Mouse (Mus musculus) urinary bladder, postnatal 14 days (tissue): ENCODE measurements at regions not wholly inside any gene's neighbourhood (a gene's known extent, or its start where the extent isn't known, plus 50 kb on each side); places are given as distances from the start of the nearest gene placed in this dataset.

ENCODE experiments used
- DNase-seq: peaks from one replicate; pipeline ENCODE4 v3.0.0; 2021; ENCODE audit warnings: low spot score

- DNase-seq = no peak
Observed at GRCm38 (mm10) chr6:100517662-100518061, 153.3 kb downstream of the Shq1 start.

DNA sequence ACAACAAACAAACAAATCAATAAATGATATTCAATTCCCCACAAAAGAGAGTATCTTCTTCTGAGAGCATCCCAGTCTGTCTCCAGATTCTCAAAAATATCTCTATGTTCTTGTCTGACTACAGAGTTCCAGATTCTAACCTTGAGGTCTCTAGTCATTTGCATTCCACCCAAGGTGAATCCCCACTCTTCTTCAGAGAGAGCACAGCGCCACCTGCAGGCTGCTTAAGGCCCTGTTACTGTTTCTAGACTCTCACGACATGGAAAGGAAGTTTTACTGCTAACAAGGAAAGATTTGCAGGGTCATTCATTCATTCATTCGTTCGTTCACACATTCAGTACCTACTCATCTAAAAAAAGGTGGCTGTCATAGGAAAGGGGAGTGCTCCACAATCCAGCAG, 158.3 kb downstream of the Shq1 start:
- DNase-seq = no peak

- no peak for DNase-seq
Observed at GRCm38 (mm10) chr6:100510676-100511075, 160.3 kb downstream of the Shq1 start.

DNA sequence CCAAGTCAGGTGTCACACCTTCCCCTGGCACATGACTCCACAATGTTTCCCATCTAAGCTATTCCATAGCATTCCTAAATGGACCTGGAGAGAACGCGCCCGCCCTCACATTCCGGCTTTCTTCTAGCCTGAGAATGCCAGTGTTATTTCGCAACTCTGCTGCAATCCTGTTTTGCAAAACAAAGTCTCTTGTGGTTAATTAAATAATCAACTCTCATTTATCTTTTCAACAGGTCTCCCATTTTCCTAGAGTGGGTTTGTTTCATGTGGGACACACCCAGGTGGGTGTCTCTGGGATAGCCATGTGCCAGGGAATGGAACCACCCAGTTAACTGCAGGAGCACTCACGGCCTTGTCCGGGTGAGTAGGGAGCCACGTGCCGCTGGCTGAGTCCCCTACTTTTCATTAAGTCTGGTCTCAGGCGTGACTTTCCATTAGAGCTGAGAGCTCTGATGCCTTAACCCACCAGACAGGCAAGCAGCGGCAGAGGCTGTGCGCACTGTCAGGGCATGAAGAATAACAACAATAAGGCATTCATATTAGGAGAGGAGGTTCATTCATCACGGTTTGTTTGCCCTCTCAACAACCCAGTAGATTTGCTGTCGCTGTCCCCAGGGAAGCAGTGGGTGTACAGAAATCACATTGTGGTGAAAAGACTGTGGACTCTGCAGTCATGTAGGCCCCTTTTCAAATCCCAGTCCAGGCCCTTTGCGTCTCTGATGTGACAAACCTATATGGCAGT, 165.3 kb downstream of the Shq1 start:
- DNase-seq = no peak

DNA sequence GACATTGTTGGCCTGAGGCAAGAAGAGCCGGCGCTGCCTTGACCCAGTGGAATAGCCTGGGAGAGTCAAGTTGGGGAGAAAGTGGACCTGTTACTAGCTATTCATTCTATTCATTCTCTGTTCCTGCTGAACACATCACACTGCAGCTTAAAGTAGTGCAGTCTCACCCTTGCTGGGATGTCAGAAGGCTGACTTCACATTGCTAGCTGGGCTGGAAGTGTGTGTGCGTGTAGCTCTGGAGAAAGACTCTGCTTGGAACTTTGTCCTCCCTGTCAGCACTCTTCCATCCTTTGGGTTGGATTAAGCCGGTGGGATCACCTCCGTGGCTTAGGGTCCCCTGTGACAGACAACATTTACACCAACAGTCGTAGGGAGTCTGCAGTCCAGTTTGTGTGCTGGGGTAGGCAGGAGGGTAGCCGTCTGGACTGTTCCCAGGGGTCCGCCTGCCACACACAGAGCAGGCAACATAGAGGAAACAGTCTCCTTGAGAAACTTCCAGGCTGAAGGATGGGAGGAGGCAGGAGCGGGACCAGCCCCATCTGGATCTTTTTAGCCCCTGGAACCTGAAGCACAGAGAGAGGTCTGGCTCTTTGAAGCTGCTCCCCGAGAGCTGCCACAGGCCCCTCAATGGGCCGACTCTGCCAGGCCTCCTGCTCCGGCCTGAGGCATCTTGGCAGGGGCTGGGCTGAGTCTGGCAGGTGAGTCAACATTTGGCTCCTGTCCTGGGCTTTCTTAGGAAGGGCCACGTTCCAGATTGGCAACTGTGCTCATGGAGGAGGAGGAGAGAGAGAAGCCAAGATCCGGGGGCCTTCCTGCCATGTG, 167.8 kb downstream of the Shq1 start:
- peak; percentile 73 for DNase-seq

- DNase-seq = no peak
Observed at GRCm38 (mm10) chr6:100502139-100502538, 168.8 kb downstream of the Shq1 start.

DNA sequence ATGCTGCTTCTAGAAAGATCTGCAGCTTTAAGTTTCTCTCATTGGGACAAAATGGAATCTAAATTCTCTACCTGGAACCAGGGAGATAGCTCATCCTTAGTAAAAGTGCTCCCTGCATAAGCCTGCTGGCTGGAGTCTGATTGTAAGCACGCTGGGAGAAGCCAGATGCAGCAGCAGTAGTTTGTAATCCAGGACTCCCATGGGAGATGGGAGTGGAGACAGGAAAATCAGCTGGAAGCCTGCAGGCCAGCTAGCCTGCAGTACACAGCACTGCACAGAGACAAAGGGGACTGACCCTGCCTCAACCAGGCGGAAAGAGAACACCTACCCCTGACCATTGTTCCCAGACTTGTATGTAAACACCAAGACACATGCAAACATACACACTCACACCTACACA, 170.2 kb downstream of the Shq1 start:
- no peak for DNase-seq

- DNase-seq = no peak
Observed at GRCm38 (mm10) chr6:100500060-100500459, 170.9 kb downstream of the Shq1 start.

- no peak for DNase-seq
Observed at GRCm38 (mm10) chr6:100498861-100499271, 172.1 kb downstream of the Shq1 start.

DNA sequence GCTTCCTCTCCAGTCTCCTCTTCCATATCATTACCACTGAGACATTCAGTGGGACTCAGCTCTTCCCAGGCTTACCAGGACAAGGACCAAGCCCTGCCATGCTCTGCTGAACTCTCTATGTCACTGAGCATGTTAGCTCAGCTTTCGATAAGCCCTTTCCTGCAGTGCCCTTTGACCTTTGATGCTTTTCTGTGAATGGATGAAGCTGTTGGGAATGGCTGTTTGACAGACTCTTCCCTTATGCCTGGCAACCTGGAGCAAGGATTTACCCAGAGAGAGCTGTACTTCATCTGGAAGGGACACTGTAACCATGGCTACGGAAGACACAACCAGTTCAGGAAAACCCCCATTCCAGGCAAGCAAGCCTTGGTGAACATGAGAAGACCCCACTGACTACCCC, 172.8 kb downstream of the Shq1 start:
- no peak for DNase-seq

DNA sequence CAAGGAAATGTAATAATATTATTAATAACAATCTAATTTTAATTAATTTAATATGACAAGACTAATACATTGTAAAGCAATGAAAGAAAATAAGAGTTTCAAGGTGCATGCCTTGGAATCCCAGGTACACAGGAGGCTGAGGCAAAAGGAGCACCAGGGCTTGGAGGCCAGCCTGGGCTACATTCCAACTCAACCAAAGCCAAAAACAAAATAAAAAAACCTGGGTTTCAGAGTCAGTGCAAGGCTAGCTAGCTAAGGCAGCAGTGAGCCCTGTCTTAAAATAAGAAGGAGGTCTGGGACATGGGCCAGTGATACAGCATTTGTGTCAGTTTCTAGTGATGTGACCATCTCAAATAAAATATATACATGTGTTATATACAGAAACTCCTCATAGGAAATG, 174.8 kb downstream of the Shq1 start:
- no peak for DNase-seq

- no peak for DNase-seq
Observed at GRCm38 (mm10) chr6:100495131-100495530, 175.8 kb downstream of the Shq1 start.

DNA sequence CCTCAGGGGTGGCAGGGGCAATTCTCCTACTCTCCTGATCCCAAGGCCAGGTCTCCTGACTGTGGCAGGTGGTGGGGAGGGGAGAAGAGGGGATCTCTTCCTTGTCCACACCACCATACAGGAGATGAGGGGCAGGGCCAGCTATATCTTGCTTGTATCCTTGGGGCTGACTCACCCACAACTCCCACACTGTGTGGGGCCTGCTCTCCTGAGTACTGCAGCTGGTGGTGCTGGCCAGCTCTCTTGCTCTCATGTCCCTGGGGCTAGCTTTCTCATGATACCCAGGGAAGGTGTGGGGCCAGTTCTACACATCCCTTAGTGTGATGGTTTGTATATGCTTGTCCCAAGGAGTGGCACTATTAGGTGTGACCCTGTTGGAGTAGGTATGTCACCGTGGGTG, 177.4 kb downstream of the Shq1 start:
- no peak for DNase-seq

GRCm38 (mm10) chr6:100491811-100492210, 179.1 kb downstream of the Shq1 start:
- no peak for DNase-seq

- no peak for DNase-seq
Observed at GRCm38 (mm10) chr6:100490920-100491712, 179.8 kb downstream of the Shq1 start.

DNA sequence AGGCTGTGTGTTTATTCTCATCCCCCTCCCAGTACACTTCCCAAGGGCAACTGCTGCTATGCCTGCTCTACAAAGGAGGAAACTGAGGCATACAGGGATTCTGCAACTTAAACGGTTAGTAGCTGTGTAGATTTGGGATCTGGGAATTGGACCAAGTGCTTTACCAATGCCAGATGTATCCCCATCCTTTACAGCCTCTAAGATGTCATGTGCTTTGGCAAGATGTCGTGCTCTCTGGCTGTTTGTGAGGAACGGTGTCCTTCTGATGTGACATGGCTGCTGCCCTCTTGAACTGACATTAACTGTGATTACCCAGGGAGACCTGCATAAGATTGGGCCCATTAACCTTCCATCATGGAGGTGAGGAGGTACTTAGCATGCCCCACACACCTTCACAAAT, 187.1 kb downstream of the Shq1 start:
- no peak for DNase-seq

DNA sequence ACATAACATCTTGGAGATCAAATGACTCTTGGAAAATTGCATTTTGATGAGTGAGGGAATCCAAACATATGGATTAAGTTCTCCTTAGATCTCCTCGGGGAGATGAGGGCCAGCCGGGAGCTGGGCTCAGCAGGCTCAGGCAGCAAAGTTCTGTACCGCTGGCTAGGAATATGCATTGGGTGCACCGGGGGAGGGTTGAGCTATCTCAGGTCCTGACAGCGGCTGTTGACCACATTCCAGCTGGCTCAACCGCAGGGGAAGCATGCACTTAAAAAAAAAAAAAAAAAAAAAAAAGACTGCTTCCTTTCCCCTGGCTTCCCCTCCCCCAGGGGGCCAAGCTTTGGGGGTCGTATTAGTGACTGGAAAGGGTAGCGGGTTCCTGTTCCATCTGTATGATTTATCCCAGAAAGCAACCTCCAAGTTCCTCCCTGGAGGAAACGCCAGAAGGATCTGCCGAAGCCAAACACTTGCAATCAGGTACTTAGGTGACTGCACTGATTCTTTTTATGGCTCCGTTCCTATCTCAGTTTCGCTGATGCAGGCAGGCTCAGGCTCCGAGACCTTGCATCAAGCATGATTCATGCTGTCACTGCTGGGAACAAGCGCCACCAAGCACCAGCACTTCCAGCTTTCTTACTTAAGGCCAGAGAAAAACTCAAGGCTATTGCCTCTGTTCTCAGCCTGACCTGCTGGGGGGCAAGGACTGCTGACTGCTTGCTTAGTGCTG, 187.7 kb downstream of the Shq1 start:
- DNase-seq = peak; percentile 28

GRCm38 (mm10) chr6:100482572-100482971, 188.4 kb downstream of the Shq1 start:
- no peak for DNase-seq

- no peak for DNase-seq
Observed at GRCm38 (mm10) chr6:100480525-100480924, 190.4 kb downstream of the Shq1 start.

DNA sequence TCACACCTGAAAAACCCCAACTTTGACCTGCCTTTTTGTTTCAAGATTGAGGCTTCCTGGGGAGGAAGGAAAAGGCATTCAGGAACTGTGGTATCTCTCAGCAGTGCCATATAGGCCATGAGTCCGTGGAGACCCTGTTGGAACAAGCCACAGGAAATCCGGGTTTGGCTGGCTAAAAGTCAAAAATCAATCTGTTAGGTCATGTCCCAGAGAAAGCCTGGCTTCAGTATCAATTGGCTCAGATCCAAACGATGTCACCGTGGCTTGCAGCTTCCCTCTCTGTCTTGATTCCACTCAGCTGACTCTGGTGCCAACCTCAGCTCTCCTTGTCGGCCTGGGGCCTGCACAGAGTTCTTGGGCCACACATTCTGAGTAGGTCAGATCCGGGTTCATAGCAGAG, 191.1 kb downstream of the Shq1 start:
- peak; percentile 13 for DNase-seq

GRCm38 (mm10) chr6:100479455-100479854, 191.5 kb downstream of the Shq1 start:
- DNase-seq = no peak
